Mouse (Mus musculus) MEL (cell line): ENCODE results near the gene Chil1. TPM values are rescaled to one million over a fixed set of nuclear protein-coding genes. Genes with fewer than 3 reads are reported as not detected.

Source experiments
- DNase-seq: peaks from one replicate; pipeline ENCODE4 v3.0.0; 2011; ENCODE audit warnings: low read depth, low spot score
- H3K27ac ChIP-seq: 2 replicates; pipeline ENCODE4 v1.5.1; 2012; ENCODE audit warnings: low read depth, mild to moderate bottlenecking, control low read depth, low read length, moderate library complexity; ENCODE audit not compliant: control insufficient read depth
- H3K27me3 ChIP-seq, 2 experiments: fragments of 150-350 bp in 1 of 2; sonication (generic) in 1 of 2; 2 replicates each; pipeline ENCODE4 v1.6.1; 2012; ENCODE audit warnings: low read length in 2 of 2, mild to moderate bottlenecking in 2 of 2, improper control_type of control experiment in 1 of 2, moderate library complexity in 1 of 2; ENCODE audit not compliant: insufficient read depth in 2 of 2, control insufficient read depth in 1 of 2
- H3K36me3 ChIP-seq, 2 experiments: 2 replicates each; pipeline ENCODE4 v1.6.1; 2012 to 2014; ENCODE audit warnings: low read length in 2 of 2, improper control_type of control experiment in 1 of 2, inconsistent platforms in 1 of 2, mild to moderate bottlenecking in 1 of 2; ENCODE audit not compliant: insufficient read depth in 2 of 2, control insufficient read depth in 1 of 2
- H3K4me1 ChIP-seq, 2 experiments: fragments of 150-350 bp in 1 of 2; sonication (generic) in 1 of 2; 2 replicates each; pipeline ENCODE4 v1.6.1; 2012; ENCODE audit warnings: low read length in 2 of 2, improper control_type of control experiment in 1 of 2, mild to moderate bottlenecking in 1 of 2; ENCODE audit not compliant: insufficient read depth in 2 of 2, control insufficient read depth in 1 of 2
- H3K4me3 ChIP-seq, 2 experiments: fragments of 150-350 bp in 1 of 2; sonication (generic) in 1 of 2; 2 replicates each; pipeline ENCODE4 v1.5.1; 2012; ENCODE audit warnings: low read depth in 2 of 2, low read length in 2 of 2, mild to moderate bottlenecking in 2 of 2, moderate library complexity in 2 of 2, control low read depth in 1 of 2, improper control_type of control experiment in 1 of 2; ENCODE audit not compliant: control insufficient read depth in 1 of 2, insufficient read depth in 1 of 2
- H3K79me2 ChIP-seq: 2 replicates; pipeline ENCODE4 v1.6.1; 2012; ENCODE audit warnings: mild to moderate bottlenecking, low read length, moderate library complexity; ENCODE audit not compliant: control insufficient read depth, poor library complexity, insufficient read depth
- H3K9ac ChIP-seq: 2 replicates; pipeline ENCODE4 v1.6.1; 2012; ENCODE audit warnings: low read depth, mild to moderate bottlenecking, control low read depth, low read length, moderate library complexity; ENCODE audit not compliant: control insufficient read depth, poor library complexity, severe bottlenecking
- H3K9me3 ChIP-seq: fragments of 150-350 bp; sonication (generic); replicated peaks from 2 replicates; pipeline ENCODE4 v1.6.1; 2012; ENCODE audit warnings: mild to moderate bottlenecking, low read length, improper control_type of control experiment, moderate library complexity; ENCODE audit not compliant: insufficient read depth
- ELF1 ChIP-seq: IDR thresholded peaks from 2 replicates; pipeline ENCODE4 v1.6.1; 2014; ENCODE audit warnings: low read depth, mild to moderate bottlenecking, inconsistent platforms, low read length, improper control_type of control experiment, moderate library complexity
- ETS1 ChIP-seq: IDR thresholded peaks from 2 replicates; pipeline ENCODE4 v1.6.1; 2012; ENCODE audit warnings: low read depth, mild to moderate bottlenecking, inconsistent platforms, low read length, improper control_type of control experiment, moderate library complexity
- JUND ChIP-seq: IDR thresholded peaks from 2 replicates; pipeline ENCODE4 v1.6.1; 2011; ENCODE audit warnings: low read depth, mild to moderate bottlenecking, improper control_type of control experiment, low read length
- MYB ChIP-seq: IDR thresholded peaks from 2 replicates; pipeline ENCODE4 v1.6.1; 2011; ENCODE audit warnings: mild to moderate bottlenecking, low read depth, low read length, improper control_type of control experiment
- MYC ChIP-seq: IDR thresholded peaks from 2 replicates; pipeline ENCODE4 v1.6.1; 2011; ENCODE audit warnings: low read depth, mild to moderate bottlenecking, low read length, improper control_type of control experiment, moderate library complexity
- SMC3 ChIP-seq: IDR thresholded peaks from 2 replicates; pipeline ENCODE4 v1.6.1; 2011; ENCODE audit warnings: low read depth, low read length, improper control_type of control experiment
- TBP ChIP-seq: IDR thresholded peaks from 2 replicates; pipeline ENCODE4 v1.8.0; 2011; ENCODE audit warnings: low read depth, low read length, improper control_type of control experiment
- USF2 ChIP-seq, 2 experiments: IDR thresholded peaks; 2 replicates each; pipeline ENCODE4 v1.6.1; 2011 to 2012; ENCODE audit warnings: improper control_type of control experiment in 2 of 2, low read length in 2 of 2, borderline replicate concordance in 1 of 2, inconsistent platforms in 1 of 2, low read depth in 1 of 2, mild to moderate bottlenecking in 1 of 2; ENCODE audit not compliant: insufficient read depth in 1 of 2
- ZMIZ1 ChIP-seq: IDR thresholded peaks from 2 replicates; pipeline ENCODE4 v1.6.1; 2012; ENCODE audit warnings: low read depth, mild to moderate bottlenecking, inconsistent platforms, low read length, improper control_type of control experiment, moderate library complexity
- ZNF384 ChIP-seq: IDR thresholded peaks from 2 replicates; pipeline ENCODE4 v1.6.1; 2012; ENCODE audit warnings: low read depth, mild to moderate bottlenecking, inconsistent platforms, low read length, improper control_type of control experiment
- polyA plus RNA-seq, 2 experiments: library from polyadenylated mRNA; stranded (reverse) in 1 of 2; unstranded in 1 of 2; fragments of >175 nt in 1 of 2; fragments of >200 nt in 1 of 2; gene quantifications; 2 replicates each; pipeline versions ENCODE4 v1.2.1 to v1.2.4; 2012; ENCODE audit warnings: low replicate concordance in 2 of 2, low read depth in 1 of 2; ENCODE audit not compliant: insufficient read length in 2 of 2, insufficient read depth in 1 of 2, missing spikeins in 1 of 2
- total RNA-seq: library from RNA; depleted of rRNA; stranded (reverse); fragments of 300-350 nt; gene quantifications from 2 replicates; pipeline ENCODE4 v1.2.3, GENCODE M21; 2012

Gene Chil1
- total and polyA plus RNA-seq, 3 experiments: not detected

GRCm38 (mm10) chr1:134161399-134161798 is 20.6 kb upstream of the Chil1 start:
- Histone ChIP-seq H3K27me3 (peaks cover 2 to 5% of the 10 kb centered on the region in 2 experiments; a peak in 3 of 4 replicates), H3K4me1 (no peaks in the 10 kb centered on the region), H3K4me3 (no peak overlapping the region), H3K79me2 (no peaks in the 10 kb centered on the region), H3K9ac (no peak overlapping the region), H3K27ac (no peak overlapping the region), H3K36me3 (no peaks in the 10 kb centered on the region), H3K9me3 (no peaks in the 10 kb centered on the region)
- no peak for TF ChIP-seq MYB
- TF ChIP-seq SMC3: no peak
- TF ChIP-seq USF2 (IDR thresholded peaks at IDR 0.05; ENCODE audit: borderline replicate concordance in 1 of 2, insufficient read depth in 1 of 2, low read depth in 1 of 2, low read length in 2 of 2): no peak
- no peak for TF ChIP-seq ETS1
- no peak for TF ChIP-seq ZNF384
- no peak for DNase-seq

GRCm38 (mm10) chr1:134162510-134163225 is 19.3 kb upstream of the Chil1 start:
- H3K27ac ChIP-seq: no peak overlapping the region
- no peak for DNase-seq
- peaks cover 2 to 5% of the 10 kb centered on the region in 2 experiments; a peak in 3 of 4 replicates for H3K27me3 ChIP-seq
- no peak overlapping the region for H3K9ac ChIP-seq
- no peaks in the 10 kb centered on the region for H3K79me2 ChIP-seq
- H3K4me1 ChIP-seq: no peaks in the 10 kb centered on the region
- TF ChIP-seq ZNF384 (peak; percentile 18; the same call in 1 of the 2 replicates), JUND (no peak)
- H3K9me3 ChIP-seq: no peaks in the 10 kb centered on the region
- no peak overlapping the region for H3K4me3 ChIP-seq
- no peaks in the 10 kb centered on the region for H3K36me3 ChIP-seq

- TF ChIP-seq ZMIZ1 (no peak), ELF1 (no peak), MYC (no peak), TBP (no peak)
- TF ChIP-seq, all 39 proteins: peak for 0
- Histone ChIP-seq H3K27ac (no peak overlapping the region), H3K27me3 (peaks cover 2 to 5% of the 10 kb centered on the region in 2 experiments; a peak in 3 of 4 replicates), H3K9ac (no peak overlapping the region), H3K4me1 (0 out of 4 replicates have a peak, but pooled peaks cover 0 to 5% of the 10 kb centered on the region in 2 experiments), H3K79me2 (no peaks in the 10 kb centered on the region), H3K36me3 (no peaks in the 10 kb centered on the region), H3K4me3 (no peak overlapping the region), H3K9me3 (no peaks in the 10 kb centered on the region)
- no peak for DNase-seq
These were observed 18.5 kb upstream of the Chil1 start for GRCm38 (mm10) chr1:134163476-134163875.
